Mouse (Mus musculus) mouse trophoblast stem cell (cell line): Measurements from ENCODE around the gene Acbd4.

Source experiments
- in situ Hi-C, 2 experiments: fragments of 300-500 bp; cut with MseI, MboI; formaldehyde crosslinking; loops; 2 replicates in 1 of 2; 3 replicates in 1 of 2; pipeline ENCODE4 v1.15.1; 2025

Acbd4 gene

GRCm38 (mm10) chr11:103081631-103082030 is 19.9 kb upstream of the Acbd4 start:
- in situ Hi-C loops = no loop called here

DNA sequence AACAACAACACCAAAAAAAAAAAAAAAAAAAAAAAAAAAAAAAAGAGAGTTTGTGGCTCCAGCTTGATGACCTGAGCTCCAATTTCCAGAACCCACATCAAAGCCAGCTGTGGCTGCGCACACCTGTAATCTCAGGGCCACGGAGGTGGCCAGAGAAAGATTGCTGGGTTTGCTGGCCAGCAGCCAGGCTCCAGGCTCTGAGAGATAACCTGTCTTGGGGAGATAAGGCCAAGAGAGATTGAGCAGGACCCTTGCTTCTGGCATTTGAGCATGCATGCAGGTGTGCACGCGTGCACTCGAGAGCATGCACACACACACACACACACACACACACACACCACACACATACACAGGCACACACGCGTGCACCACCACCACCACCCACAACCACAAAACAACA is 8.2 kb upstream of the Acbd4 start:
- in situ Hi-C loops = no loop called here

DNA sequence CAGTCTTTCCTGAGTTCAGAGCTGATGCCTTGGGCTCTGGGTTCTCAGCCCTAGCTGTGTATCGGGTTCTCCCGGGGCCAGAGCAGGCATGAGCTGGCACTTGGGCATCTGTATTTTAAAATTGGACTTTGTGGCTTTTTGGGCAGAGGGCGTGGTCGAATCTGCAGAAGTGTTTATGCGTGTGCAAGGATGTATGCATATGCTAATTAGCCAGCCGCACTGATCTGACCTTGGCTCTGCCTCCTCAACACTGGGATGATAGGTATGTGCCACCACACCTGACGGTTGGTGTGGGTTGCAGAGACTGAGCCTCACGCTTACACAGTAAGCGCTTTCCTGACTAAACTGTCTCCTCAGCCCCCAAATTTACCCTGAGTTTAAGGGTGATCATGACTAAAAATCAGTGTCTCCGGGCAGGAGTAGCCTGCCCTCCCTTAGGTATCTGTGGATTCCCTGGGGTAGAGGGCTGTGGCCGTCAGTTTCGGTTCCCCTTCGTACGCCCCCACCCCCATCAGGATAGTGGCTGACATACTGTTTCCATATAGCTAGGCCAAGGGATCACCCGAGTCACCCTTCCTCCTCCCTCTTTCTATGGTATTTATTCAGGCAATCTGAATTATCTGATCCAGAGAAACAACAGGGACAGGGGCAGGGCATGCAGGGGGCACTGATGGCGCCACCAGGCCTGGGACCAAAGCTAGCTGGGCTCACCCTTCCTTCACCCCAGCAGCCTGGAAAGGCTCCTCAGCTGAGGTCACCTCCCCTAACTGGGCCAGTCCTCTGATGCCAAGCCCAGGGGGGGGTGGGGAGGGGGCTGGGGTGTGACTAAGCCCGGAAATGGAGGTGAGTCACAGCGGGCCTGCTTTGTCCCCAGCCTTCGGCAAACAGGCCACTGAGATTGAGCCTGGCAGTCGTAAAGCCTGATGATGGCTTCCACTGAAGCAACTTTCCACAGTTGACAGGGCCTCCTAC is 7.3 kb upstream of the Acbd4 start:
- in situ Hi-C loops = no loop called here

DNA sequence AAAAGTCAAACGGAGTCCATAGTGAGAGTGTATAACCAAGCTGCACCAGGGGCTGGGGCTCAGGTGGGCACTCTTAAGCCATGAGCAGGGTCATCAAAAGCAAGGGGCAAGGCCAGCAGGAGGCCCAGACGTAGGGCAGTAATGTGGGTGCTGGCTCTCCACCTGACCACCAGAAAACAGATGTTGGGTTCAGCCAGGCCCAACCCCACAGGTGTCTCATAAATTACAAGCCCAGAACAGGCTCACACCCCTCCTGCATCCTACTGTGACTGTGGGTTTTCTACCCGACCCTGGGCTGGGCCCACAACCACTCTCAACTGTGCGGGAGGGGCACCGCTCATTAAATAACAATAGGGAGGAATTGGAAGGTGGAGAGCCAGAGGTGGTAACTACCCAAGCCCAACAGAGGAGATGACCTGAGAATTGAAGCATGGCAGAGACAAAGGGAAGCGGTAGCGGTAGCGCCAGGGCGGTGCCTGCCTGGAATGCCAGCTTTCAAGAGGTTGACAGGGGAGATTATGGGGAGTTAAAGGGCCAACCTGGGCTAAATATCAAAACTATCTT is 6.3 kb upstream of the Acbd4 start:
- in situ Hi-C loops = no loop called here

DNA sequence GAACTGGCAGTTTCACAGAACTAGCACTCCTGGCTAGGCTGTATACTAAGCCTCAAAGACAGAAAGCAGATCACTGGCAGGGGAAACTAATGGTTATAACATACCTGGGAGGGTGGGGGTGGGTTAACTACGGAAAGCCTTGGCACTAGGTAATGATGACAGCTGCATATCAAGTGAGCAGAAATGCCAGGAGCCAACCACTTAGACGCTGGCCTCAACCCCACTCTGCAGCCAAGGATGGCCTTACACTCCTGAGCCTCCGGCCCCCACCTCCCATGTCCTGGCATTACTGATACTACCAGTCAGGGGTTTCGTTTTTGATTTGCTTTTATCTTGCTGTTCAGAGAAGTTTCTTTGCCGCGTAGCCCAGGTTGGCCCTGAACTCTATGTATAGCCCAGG is 5.7 kb upstream of the Acbd4 start:
- in situ Hi-C loops = no loop called here

DNA sequence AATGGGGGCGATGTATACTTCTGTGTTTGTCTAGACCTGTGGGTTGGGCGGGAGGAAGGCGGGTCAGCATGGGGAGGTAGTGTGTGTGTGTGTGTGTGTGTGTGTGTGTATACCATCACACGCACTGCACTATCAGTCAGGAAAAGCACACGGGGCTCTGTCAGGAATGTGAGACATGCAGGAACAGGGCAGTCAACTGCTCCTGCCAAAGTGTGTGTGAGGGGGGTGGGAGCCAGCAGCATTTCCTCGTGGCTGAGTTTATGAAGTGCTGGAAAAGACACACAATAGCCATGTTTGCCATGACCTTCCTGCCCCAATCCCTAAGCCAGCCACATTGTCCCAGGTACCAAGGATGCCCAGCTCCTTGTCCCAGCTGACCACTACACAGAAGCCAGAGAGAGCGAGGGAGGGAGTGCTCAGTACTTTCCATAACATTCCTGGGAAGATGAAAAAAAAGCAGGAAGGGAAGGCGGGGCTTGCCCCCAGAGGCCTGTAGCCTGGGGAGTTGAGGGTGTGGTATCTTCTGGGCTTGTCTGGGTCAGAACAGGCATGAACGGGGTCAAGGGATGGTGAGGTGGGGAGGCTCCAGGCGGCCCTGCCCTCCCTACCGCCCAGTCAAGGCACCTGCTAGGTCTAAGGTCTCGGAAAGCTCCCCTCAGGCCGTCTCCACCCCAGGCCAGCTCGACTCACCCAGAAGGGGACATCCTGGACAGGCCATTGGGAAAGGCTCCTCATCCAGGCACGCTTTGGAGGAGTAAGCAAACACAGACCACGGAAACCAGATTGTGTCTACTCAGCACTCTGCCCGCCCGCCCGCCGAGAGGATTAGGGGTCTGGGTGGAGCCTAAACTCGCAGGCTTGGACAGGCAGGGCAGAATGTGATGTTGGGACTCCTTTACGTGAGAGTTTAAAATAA is 4.2 kb upstream of the Acbd4 start:
- in situ Hi-C loops = no loop called here

GRCm38 (mm10) chr11:103098531-103099190 is 2.8 kb upstream of the Acbd4 start:
- in situ Hi-C loops = no loop called here

DNA sequence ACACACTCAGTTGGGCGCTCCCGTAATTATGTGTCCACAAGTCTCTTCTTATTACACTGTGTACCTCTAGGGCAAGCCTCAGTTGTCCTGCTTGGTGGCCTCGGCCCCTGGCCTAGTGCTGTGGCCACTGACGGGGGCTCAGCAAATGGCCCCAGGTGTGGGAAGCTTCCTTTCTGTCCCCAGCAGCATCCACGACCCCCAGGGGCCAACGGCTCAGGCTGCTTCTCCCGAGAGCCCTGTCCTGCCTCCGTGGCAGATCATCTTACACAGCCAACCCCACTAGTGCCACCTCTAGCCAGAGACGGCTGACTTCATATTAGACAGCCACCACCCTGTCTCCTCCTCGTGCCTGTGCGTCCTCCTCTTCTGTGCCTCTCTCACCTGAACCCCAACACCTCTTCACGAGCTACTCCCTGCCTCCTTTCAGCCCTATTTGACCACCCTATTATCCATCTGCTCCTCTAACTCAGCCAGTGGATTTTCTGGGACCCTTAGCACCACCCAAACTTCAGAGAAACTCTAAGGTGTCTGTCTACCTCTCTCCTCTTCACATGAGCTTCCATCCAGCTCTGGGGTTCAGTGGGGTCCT is 2.0 kb upstream of the Acbd4 start:
- in situ Hi-C loops = no loop called here

DNA sequence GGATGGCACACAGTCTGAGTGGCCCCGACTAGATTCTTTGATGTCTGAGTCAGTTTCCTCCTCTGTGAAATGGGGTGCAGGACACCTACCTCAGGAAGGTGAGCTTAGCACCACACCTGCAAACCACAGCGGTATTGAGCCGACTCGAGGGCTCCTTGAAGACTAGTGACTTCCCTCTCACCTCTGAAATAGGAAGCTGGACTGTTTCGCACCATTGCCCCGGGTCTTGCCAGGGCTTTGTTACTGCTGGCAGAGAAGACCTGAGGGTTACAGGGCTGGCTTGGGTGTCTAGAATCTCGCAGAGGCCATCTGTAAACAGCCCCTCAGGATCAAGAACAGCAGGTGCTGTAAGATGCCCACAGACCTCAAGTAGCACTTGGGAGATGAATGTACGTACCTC is 1.1 kb upstream of the Acbd4 start:
- in situ Hi-C loops = loop anchor here (5.0 kb wide), 1 partner anchor 57 kb away; no protein-coding TSS in a partner anchor

- in situ Hi-C loops = loop anchor here (5.0 kb wide), 1 partner anchor 55 kb away; no protein-coding TSS in a partner anchor
These were observed 502 bp downstream of the Acbd4 start for GRCm38 (mm10) chr11:103101866-103102501.

- in situ Hi-C loops = loop anchor here (5.0 kb wide), 1 partner anchor 54 kb away; no protein-coding TSS in a partner anchor
These were observed 1.4 kb downstream of the Acbd4 start for GRCm38 (mm10) chr11:103102725-103103349.

- in situ Hi-C loops = loop anchor here (5.0 kb wide), 1 partner anchor 54 kb away; no protein-coding TSS in a partner anchor
These were observed 2.1 kb downstream of the Acbd4 start for GRCm38 (mm10) chr11:103103621-103104020.

- in situ Hi-C loops = loop anchor here (5.0 kb wide), 1 partner anchor 53 kb away; no protein-coding TSS in a partner anchor
These were observed 3.0 kb downstream of the Acbd4 start for GRCm38 (mm10) chr11:103104469-103104868.

DNA sequence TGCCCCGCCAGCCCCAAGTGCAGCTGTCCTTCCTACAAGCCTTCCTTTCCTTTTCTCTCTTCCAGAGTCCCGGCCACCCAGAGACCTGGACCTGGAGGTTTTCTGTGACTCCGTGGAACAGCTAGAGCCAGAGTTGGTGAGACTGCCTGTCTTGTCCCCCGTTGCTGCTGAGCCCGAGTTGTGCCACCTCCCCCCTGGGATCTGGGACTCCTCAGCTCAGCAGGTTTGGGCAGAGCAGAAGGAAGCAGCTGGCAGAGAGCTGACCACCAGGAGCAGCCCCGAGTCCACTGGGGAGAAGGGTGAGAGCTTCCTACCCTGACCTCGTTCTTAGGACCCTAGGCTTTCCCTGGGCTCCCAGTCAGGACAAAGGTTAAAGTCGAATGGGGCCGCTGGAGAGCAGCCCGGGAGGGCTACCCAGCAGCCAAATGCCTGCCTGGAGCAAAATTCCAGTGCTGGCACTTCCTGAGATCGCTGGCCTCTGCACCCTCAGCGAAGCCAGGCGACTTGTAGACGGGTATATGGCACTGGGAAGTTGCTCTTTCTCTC is 3.8 kb downstream of the Acbd4 start:
- in situ Hi-C loops = no loop called here

GRCm38 (mm10) chr11:103105810-103106209 is 4.3 kb downstream of the Acbd4 start:
- in situ Hi-C loops = no loop called here

DNA sequence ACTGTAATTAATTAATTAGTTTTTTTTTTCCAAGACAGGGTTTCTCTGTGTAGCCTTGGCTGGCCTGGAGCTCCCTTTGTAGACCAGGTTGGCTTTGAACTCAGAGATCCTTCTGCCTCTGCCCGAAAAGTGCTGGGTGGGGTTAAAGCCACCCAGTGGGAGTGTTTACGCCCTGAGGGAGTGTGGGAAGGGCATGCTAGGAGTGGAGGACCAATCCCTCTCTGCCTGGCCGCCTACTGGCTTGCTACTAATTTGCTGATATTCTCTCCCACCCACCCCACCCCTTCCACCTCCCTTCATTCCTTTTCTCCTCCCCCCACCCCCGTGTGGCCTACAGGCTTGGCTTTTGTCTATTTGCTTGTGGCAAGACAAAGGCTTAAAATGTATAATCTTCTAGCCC is 4.9 kb downstream of the Acbd4 start:
- in situ Hi-C loops = no loop called here

DNA sequence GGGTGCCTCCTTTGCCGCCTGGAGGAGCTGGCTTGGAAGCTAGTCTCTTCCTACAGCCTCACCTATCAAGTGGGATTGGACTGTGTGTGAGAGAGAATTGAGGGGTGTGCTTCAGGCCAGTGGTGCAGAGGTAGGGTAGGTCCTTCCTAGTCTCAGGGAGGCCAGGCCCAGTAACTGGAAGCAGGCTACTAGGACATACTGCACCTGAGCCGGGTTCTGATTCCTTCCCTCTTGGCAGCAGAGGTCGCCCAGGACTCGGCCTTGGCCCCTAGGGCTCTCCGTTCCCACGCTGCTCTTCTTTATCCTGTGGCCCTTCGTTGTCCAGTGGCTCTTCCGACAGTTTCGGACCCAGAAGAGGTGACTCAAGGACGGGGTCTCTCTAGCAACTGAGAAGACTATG is 9.8 kb downstream of the Acbd4 start:
- in situ Hi-C loops = no loop called here

DNA sequence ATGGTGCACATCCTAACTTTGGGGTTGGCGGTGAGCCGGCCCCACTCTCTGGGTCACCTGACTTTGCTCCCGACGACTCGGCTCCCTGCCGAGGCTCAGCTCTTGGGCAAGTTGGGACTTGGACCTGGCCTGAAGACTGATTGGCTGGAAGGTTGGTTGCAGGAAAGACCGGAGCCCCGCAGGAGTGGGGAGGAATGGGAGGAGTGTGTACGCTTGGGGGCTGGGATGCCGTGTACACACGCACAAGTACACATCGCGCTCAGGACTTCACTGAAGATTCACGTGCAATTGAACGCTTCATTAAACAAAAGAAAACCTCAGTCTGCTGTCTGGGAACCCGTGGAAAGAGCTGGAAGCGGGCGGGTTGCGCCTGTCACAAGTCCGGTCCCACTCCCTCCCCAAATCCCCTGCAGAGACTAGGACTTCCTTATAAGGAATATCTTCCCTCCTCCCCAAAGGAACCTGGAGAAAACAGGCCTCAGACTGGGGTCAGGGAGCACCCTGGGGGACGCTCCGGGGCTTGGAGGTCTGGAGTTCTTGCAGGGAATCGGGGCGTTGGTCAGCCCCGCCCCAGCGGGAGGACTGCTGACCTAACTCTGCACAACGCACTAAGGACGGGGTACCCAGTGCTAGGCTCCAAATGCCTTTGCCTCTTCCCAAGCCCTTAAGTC is 10.5 kb downstream of the Acbd4 start:
- in situ Hi-C loops = no loop called here

DNA sequence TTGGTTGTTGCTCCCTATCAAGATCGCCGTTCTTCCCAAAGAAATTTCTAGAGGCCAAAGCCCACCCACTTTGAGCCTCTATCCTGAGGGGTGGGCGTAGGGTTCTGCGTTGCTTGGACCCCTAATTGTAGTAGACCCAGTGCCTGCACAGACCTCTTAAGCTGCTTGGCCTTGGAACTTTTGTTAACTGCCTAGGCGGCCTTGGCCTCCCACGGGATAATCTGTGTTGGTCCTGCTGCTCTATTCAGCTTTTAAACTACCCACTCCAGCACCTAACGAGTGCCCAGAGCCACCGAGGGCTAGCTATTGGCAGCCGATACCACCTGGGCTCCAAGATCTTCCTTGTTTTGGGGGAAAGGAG is 11.1 kb downstream of the Acbd4 start:
- in situ Hi-C loops = no loop called here
